8 mouse cellular contexts compared by ENCODE assay signal in genomic region chr19:53310348-53310747, GRCm38 (mm10). TPM values are rescaled to one million over a fixed set of nuclear protein-coding genes. Genes with fewer than 3 reads are reported as not detected.
DNase-seq lines count a peak whose midpoint lies in the region; ATAC-seq lines count a peak whose summit lies in the region.

Mxi1 (plus strand) TSS chr19:53310518.

- H3K4me3 ChIP-seq in embryonic facial prominence, embryonic 13.5 days, result peak within 1 kb of the TSS; percentile 97
- peak within 1 kb of the TSS; percentile 96 for H3K4me3 ChIP-seq in limb, embryonic 10.5 days
- H3K4me3 ChIP-seq in midbrain, embryonic 11.5 days (ENCODE audit: low read depth, low read length), result peak within 1 kb of the TSS; percentile 93

- peaks cover 30% of the 10 kb centered on the region for H3K4me1 ChIP-seq in embryonic facial prominence, embryonic 13.5 days
- peaks cover 39% of the 10 kb centered on the region for H3K4me1 ChIP-seq in limb, embryonic 10.5 days
- H3K4me1 ChIP-seq in midbrain, embryonic 11.5 days (ENCODE audit: control insufficient read depth, insufficient read depth, low read length), result peaks cover 19% of the 10 kb centered on the region

- no peaks in the 10 kb centered on the region for H3K36me3 ChIP-seq in embryonic facial prominence, embryonic 13.5 days
- H3K36me3 ChIP-seq in limb, embryonic 10.5 days, result no peaks in the 10 kb centered on the region
- H3K36me3 ChIP-seq in midbrain, embryonic 11.5 days (ENCODE audit: control insufficient read depth, insufficient read depth, low read length), result no peaks in the 10 kb centered on the region; the same call in 1 of the 2 replicates

- no peaks in the 10 kb centered on the region for H3K9me3 ChIP-seq in embryonic facial prominence, embryonic 13.5 days
- H3K9me3 ChIP-seq in limb, embryonic 10.5 days (replicated peaks), result no peaks in the 10 kb centered on the region
- no peaks in the 10 kb centered on the region for H3K9me3 ChIP-seq in midbrain, embryonic 11.5 days (ENCODE audit: control insufficient read depth, low read length)

- peak; percentile 74 for ATAC-seq in embryonic facial prominence, embryonic 13.5 days (ENCODE audit: insufficient number of reproducible peaks, insufficient read depth, low FRiP score, low TSS enrichment, low read depth)
- ATAC-seq in midbrain, embryonic 11.5 days (ENCODE audit: low FRiP score), result peak; percentile 75

- under 1% methylated on average over 38 of the region's 38 CpGs for WGBS in embryonic facial prominence, embryonic 13.5 days
- under 1% methylated on average over 38 of the region's 38 CpGs for WGBS in limb, embryonic 10.5 days
- under 1% methylated on average over 38 of the region's 38 CpGs for WGBS in midbrain, embryonic 11.5 days

- no peaks in the 10 kb centered on the region for H3K27me3 ChIP-seq in embryonic facial prominence, embryonic 13.5 days
- H3K27me3 ChIP-seq in limb, embryonic 10.5 days (ENCODE audit: low read depth, poor library complexity, severe bottlenecking), result no peaks in the 10 kb centered on the region
- H3K27me3 ChIP-seq in midbrain, embryonic 11.5 days (ENCODE audit: control insufficient read depth, insufficient read depth, low read length), result no peaks in the 10 kb centered on the region

- peak within 1 kb of the TSS; percentile 98 for H3K27ac ChIP-seq in embryonic facial prominence, embryonic 13.5 days
- peak within 1 kb of the TSS; percentile 96 for H3K27ac ChIP-seq in limb, embryonic 10.5 days
- H3K27ac ChIP-seq in midbrain, embryonic 11.5 days (ENCODE audit: low read depth, low read length), result peak within 1 kb of the TSS; percentile 89

- peak; percentile 77 for DNase-seq in urinary bladder, adult 18-20 months (ENCODE audit: low spot score in 2 of 2)
- no peak for DNase-seq in urinary bladder, postnatal 10 days (ENCODE audit: low spot score)
- peak; percentile 99 for DNase-seq in heart, adult 11 months
- DNase-seq in kidney, adult 18-20 months, result peak; percentile 84
- peak; percentile 93 for DNase-seq in limb, embryonic 10.5 days (ENCODE audit: low spot score)
- peak; percentile 99 for DNase-seq in midbrain, embryonic 11.5 days (ENCODE audit: low spot score, missing footprints)
- peak; percentile 87 to 90 for DNase-seq in right cerebral cortex, postnatal 36 days (ENCODE audit: low spot score in 2 of 2)

- peak within 1 kb of the TSS; percentile 94 for H3K9ac ChIP-seq in embryonic facial prominence, embryonic 13.5 days
- H3K9ac ChIP-seq in midbrain, embryonic 11.5 days (ENCODE audit: low read length), result peak within 1 kb of the TSS; percentile 94

- peak within 1 kb of the TSS; percentile 91 for H3K4me2 ChIP-seq in embryonic facial prominence, embryonic 13.5 days
- H3K4me2 ChIP-seq in midbrain, embryonic 11.5 days, result peak within 1 kb of the TSS; percentile 96

RNA-seq across cellular contexts. Expression of gene Mxi1, which starts in this region (rescaled TPM):
- polyA plus RNA-seq in embryonic facial prominence, embryonic 13.5 days (2015; fragmentation: Nextera tagmentation; extraction: Ambion mirVana), result 26.5 and 40.3 TPM in 2 replicates
- polyA plus RNA-seq in limb, embryonic 10.5 days (2016; fragmentation: Nextera tagmentation; extraction: Ambion mirVana), result 28.6 and 32.4 TPM in 2 replicates
- polyA plus RNA-seq in midbrain, embryonic 11.5 days (2014; fragmentation: Nextera tagmentation; extraction: Ambion mirVana), result 59.0 and 59.1 TPM in 2 replicates
